Mouse (Mus musculus) E14TG2a.4 (cell line): ENCODE data around the gene Btc.

Source experiments
- CTCF ChIP-seq: conservative IDR thresholded peaks from 2 replicates; pipeline ENCODE4 v1.5.1; 2014; ENCODE audit warnings: low read length
- POU5F1 ChIP-seq: IDR thresholded peaks from 2 replicates; pipeline ENCODE4 v1.6.1; 2014; ENCODE audit warnings: low read length, borderline replicate concordance

DNA sequence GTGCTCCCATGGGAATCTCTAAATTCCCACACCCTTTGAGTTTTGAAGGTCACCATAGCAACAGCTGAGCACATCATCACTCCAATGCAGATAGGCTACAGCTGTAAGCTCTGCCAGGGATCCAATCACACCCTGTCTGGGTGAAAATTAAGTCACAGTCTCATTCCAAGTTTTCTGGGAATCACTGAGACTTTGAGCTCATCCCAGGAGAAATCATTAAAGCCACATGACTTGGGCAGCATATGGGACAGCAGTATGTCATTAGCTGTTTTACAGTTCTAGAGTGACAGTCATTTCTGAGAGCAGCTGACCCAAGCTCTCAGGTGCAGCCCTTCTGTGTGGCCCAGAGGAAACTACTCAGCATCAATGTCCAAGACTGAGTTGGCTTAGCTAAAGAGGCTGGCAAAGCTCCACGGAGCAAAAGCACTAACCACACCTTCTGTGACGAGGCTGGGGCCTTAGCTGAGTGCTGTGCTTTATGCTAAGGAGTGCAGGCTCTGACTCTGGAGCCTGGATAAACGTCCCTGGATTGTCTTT, 42.3 kb upstream of the Btc start:
- no peak for TF ChIP-seq CTCF
- no peak for TF ChIP-seq POU5F1
